Mouse (Mus musculus): ENCODE data around the gene Cyth1.

DNA sequence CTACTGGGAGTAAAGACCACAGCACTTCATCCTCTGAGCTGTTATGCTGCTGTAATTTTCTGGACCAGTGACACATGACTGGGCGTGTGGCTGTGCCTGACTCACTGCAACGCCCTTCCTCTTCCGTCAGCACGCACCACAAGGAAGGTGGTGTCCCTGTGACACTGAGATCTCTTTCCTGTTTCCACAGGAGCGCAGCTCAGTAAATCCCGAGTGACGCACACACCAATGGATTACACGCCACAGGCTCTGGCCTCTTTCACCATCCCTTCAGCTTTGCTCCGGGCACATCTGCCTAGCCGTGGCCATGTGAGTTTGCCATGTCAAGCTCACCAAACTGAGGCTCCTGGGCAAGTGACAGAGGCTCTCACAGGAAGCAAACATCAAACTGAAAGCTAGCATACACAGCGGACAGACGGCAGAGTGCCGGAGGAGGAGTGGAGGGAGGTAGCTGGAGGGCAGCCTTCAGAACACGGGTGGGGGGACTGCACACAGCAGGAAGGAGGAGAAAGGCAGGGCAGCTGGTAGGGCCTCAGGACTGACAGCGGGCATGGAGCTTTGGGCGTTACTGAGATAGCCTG is 102.5 kb downstream of the Cyth1 start:
- no peak for TF ChIP-seq CTCF (IDR thresholded peaks at IDR 0.05; ENCODE audit: low read depth)
- no peak for TF ChIP-seq EP300 (optimal IDR thresholded peaks at IDR 0.05)
